Mouse (Mus musculus) heart, postnatal 25 days (tissue): Measurements from ENCODE around the gene Gm8126. TPM values are rescaled to one million over a fixed set of nuclear protein-coding genes. Genes with fewer than 3 reads are reported as not detected.
"Not testable (repeated sequence)": the region's sequence is repeated elsewhere in the genome, so short reads cannot be mapped to it uniquely, and the experiment has no call there.

Experiments
- DNase-seq: peaks from one replicate; pipeline ENCODE4 v3.0.0; 2022; ENCODE audit warnings: low spot score
- intact Hi-C: fragments of 180-260 bp; cut with DNase I; formaldehyde crosslinking; loops from one replicate; pipeline ENCODE4 v1.15.1; 2025
- total RNA-seq, 2 experiments: library from RNA; stranded (reverse); gene quantifications; 2 replicates each; pipeline ENCODE4 v1.2.3; 2021

Gm8126 gene
- not detected for total RNA-seq

DNA sequence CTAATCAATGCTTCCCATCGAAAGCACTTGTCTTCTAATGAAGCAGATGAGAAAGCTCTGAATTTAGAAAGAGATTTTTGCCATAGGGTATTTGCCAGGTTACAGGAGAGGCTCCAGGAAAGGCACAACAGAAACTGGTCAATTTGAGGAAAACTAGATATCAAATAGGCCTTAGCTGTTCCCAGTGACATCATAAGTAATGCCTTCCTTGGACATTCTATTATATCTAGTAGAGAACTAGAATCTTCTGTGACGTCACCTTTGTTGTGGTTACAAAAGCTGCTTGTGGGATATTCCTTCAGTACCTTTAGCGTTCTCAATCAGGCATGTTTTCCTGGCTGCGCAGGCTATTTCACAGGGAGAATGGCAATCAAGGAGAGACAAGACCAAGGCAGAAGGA, at the start of gene Gm8126:
Gene Gm8126, plus strand, starts transcription at position 301 of the 400 bp plus-strand sequence.
- intact Hi-C loops, DNase-seq: not testable (repeated sequence)

GRCm38 (mm10) chr14:43235204-43235603, 23.2 kb upstream of the Gm8126 start, which contains the start of gene Gm8122:
TSS of gene Gm8122 (minus strand) at chr14:43235304.
- DNase-seq, intact Hi-C loops: not testable (repeated sequence)

- intact Hi-C loops, DNase-seq: not testable (repeated sequence)
Observed at GRCm38 (mm10) chr14:43237769-43238168, 20.7 kb upstream of the Gm8126 start.

GRCm38 (mm10) chr14:43249611-43250170, 8.8 kb upstream of the Gm8126 start:
- DNase-seq, intact Hi-C loops: not testable (repeated sequence)

- DNase-seq, intact Hi-C loops: not testable (repeated sequence)
Observed at GRCm38 (mm10) chr14:43250549-43251253, 7.7 kb upstream of the Gm8126 start.

DNA sequence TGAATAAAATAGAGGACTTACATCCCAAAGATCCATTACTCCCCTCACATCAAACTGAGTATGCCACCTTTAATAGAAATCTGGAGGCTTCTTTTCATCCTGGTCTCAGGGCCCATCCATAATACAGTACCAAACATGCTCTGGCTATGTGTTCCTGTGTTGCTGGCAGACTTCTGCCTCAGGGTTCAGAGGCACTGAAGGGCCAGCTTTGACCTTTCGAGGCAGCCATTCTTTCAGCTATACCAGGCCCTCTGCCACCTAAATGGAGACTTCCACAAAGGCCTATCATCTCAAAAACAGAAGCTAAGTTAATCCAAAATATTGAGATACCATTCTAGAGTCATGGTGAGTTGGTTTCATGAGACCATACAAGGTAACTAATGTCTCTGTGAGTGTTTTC, 1.9 kb upstream of the Gm8126 start:
- intact Hi-C loops, DNase-seq: not testable (repeated sequence)

- intact Hi-C loops, DNase-seq: not testable (repeated sequence)
Observed at GRCm38 (mm10) chr14:43263421-43263820, 5.0 kb downstream of the Gm8126 start.

- intact Hi-C loops, DNase-seq: not testable (repeated sequence)
Observed at GRCm38 (mm10) chr14:43268521-43269084, 10.2 kb downstream of the Gm8126 start.

GRCm38 (mm10) chr14:43269211-43269610, 10.8 kb downstream of the Gm8126 start:
- intact Hi-C loops, DNase-seq: not testable (repeated sequence)

- intact Hi-C loops, DNase-seq: not testable (repeated sequence)
Observed at GRCm38 (mm10) chr14:43273161-43273560, 14.7 kb downstream of the Gm8126 start.

DNA sequence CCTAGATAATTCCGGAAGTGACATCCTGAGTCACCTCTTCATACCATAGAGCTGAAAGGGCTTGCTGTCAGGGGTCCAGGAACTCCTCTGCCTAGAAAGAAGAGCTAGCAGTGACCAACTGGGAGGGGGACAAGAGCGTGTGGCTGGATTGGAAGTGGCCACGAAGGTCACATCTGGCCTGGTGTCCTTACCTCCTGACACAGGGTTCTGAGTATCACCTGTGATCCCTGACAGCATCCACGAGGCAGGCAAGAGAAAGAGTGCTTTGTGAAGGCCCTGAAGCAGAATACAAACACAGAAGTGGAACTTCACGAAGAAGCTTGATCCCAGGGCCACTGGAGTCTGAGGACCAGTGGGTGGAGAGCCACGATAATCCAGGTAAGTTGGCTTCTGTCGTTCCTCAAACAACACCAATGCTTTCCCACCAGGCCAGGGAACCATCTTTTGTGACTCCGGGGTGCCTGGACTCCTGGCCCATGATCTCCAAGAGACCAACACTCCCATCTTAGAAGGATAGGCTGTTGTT, 16.6 kb downstream of the Gm8126 start, which contains the start of gene Gm9732:
Gene Gm9732, plus strand, starts transcription at position 51 of the 526 bp plus-strand sequence.
- DNase-seq: not testable (repeated sequence)
- intact Hi-C loops: loop anchor here (5.0 kb wide), 1 partner anchor 292 kb away; no protein-coding TSS in a partner anchor

DNA sequence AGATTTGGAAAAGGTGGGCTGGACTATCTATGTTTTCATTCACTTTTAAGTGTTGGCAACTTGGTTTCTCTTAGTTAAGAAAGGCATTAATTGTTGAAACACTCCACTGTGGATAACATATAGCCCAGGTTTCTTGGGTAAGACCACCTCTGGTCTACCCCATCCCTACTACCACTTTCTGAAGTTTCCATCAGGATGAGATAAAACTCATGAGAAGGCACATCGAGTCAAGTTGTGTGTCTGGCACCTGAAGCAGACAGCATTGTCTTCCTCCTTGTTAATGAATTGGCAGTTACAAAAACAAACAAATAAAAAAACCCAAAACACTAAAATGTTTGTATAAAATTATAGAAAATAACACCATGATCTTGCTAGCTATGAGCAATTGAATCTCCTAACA, 17.3 kb downstream of the Gm8126 start:
- DNase-seq: not testable (repeated sequence)
- intact Hi-C loops: loop anchor here (5.0 kb wide), 1 partner anchor 292 kb away; no protein-coding TSS in a partner anchor

DNA sequence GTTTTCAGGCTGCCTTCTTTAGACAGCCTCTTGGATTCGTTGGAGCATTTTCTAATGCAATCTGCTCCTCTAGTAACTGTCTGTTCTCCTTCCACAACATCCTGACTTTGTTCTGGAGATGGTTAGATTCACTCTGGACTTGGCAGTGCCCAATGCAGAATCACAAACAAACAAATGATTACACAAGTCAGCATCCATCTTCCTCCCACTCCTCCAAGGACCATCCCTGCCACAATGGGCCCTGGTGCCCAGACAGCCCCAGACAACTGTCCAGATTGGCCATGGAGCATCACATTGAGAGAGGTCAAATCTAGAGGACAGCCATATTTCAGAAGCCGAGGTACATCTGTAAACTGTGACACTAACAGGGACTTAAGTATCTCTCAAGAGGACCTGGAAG, 19.0 kb downstream of the Gm8126 start:
- intact Hi-C loops: loop anchor here (5.0 kb wide), 1 partner anchor 290 kb away; no protein-coding TSS in a partner anchor
- not testable (repeated sequence) for DNase-seq

DNA sequence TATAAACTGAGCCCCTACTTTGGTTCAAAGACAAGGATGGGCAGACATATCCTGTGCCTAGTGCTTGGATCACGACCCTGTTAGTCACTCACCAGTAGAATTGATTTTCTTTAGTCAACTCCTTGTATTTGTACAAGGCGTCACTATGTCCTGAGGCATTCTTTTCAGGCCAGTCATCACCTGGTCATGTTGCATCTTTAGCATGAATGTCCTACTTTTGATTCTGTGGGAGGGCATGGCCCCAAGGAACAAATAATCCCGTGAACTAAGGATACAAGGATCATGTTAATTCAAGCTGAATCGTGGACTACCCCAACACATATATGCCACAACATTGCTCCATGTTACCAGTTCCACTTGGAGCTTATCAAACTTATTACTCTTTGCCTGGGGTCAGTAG, 19.7 kb downstream of the Gm8126 start:
- intact Hi-C loops: loop anchor here (5.0 kb wide), 1 partner anchor 289 kb away; no protein-coding TSS in a partner anchor
- DNase-seq: not testable (repeated sequence)

- not testable (repeated sequence) for DNase-seq
- intact Hi-C loops: loop anchor here (5.0 kb wide), 1 partner anchor 289 kb away; no protein-coding TSS in a partner anchor
Observed at GRCm38 (mm10) chr14:43278681-43279080, 20.2 kb downstream of the Gm8126 start.

- intact Hi-C loops, DNase-seq: not testable (repeated sequence)
Observed at GRCm38 (mm10) chr14:43293503-43293902, 35.1 kb downstream of the Gm8126 start, which contains the start of gene Gm8127. TSS of gene Gm8127 (minus strand) at chr14:43293832.
